Mouse (Mus musculus) spleen, adult 2 months (tissue): Measurements from ENCODE around the gene Nudt14.

Experiments
- CTCF ChIP-seq: fragments of 200-500 bp; IDR thresholded peaks from 2 replicates; pipeline ENCODE4 v1.5.1; 2011; ENCODE audit warnings: mild to moderate bottlenecking, inconsistent platforms; ENCODE audit not compliant: insufficient read depth, insufficient read length, insufficient replicate concordance; ENCODE audit errors: extremely low read depth
- POLR2A ChIP-seq: fragments of 200-500 bp; IDR thresholded peaks from 2 replicates; pipeline ENCODE4 v1.6.1; 2011; ENCODE audit warnings: low read depth, low read length, inconsistent platforms

- TF ChIP-seq CTCF: no peak
- TF ChIP-seq POLR2A: no peak
Measured at GRCm38 (mm10) chr12:112927265-112927664, 14.7 kb downstream of the Nudt14 start.
